Mouse (Mus musculus): ENCODE data around the gene Mrpl20.

GRCm38 (mm10) chr4:155771706-155772105 lies 31.0 kb upstream of the Mrpl20 start:
- TF ChIP-seq CTCF (IDR thresholded peaks at IDR 0.05; ENCODE audit: low read depth): no peak
- no peak for TF ChIP-seq EP300 (IDR thresholded peaks at IDR 0.05; ENCODE audit: low read depth)

Data from liver, postnatal 0 days (tissue).